ENCODE assay signal across 8 mouse cellular contexts in the genomic region with DNA sequence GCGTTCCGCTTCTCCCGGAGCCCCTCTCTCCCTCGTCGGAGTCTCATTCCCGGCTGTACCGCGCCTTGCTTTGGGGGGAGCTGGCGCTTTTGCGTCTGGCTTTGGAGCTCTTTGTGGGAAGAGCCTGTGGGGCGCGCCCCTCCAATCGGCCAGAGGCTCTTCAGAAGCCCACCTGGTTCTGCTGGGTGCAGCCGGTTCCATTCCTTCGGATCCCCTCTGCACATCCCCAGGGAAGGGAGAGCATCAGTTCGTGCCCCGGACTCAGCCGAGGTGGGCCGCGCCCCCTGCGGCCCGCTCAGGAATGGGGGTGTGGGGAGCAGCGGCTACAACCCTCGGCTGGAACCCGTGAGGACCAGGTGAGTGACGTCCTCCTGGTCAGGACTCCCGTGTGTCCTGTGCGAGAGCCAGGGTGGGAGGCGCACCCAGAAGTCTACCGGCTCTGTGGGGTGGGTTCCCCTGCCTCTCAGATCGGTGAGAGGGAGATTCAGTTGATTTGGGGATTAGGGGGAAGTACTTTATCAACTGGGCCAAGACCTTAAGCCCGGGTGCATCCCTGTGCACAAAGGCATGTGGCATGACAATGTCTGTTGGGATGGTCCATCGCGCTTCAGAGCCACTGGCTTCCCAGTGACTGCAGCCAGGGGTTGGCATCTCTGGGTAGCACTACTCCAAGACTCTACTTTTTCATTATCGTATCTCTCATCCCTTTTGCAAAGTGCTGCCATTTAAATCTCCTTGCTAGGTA. TPM values are rescaled to one million over a fixed set of nuclear protein-coding genes. Genes with fewer than 3 reads are reported as not detected.
A peak's percentile ranks its signal among the peaks of the same experiment; 100 is the strongest.
DNase-seq lines count a peak whose midpoint lies in the region; ATAC-seq and TF ChIP-seq lines count a peak whose summit lies in the region.

No protein-coding gene starts in this region.

- peak overlapping the region; percentile 58 for H3K4me3 ChIP-seq in bone marrow macrophage, adult 2 months (ENCODE audit: insufficient read depth, low read length)
- H3K4me3 ChIP-seq in forebrain, postnatal 0 days (ENCODE audit: low read depth, low read length): peak overlapping the region; percentile 81
- peak overlapping the region; percentile 56 for H3K4me3 ChIP-seq in liver, embryonic 13.5 days (replicated peaks)
- peak overlapping the region; percentile 81 for H3K4me3 ChIP-seq in stomach, embryonic 16.5 days (replicated peaks; ENCODE audit: low read length)

- H3K4me2 ChIP-seq in forebrain, postnatal 0 days (ENCODE audit: low read depth): peak overlapping the region; percentile 75
- peak overlapping the region; percentile 64 for H3K4me2 ChIP-seq in liver, embryonic 13.5 days
- peak overlapping the region; percentile 93 for H3K4me2 ChIP-seq in stomach, embryonic 16.5 days (ENCODE audit: low read depth, low read length)

- no peaks in the 10 kb centered on the region; the same call in 1 of the 2 replicates for H3K27me3 ChIP-seq in forebrain, postnatal 0 days (ENCODE audit: insufficient read depth, low read length)
- peaks cover 48% of the 10 kb centered on the region for H3K27me3 ChIP-seq in liver, embryonic 13.5 days
- no peaks in the 10 kb centered on the region for H3K27me3 ChIP-seq in stomach, embryonic 16.5 days (ENCODE audit: control insufficient read depth, insufficient read depth, low read length)

- 0% methylated on average over 35 of the region's 35 CpGs for WGBS in forebrain, postnatal 0 days
- 1% methylated on average over 35 of the region's 35 CpGs for WGBS in liver, embryonic 13.5 days (ENCODE audit: insufficient replicate concordance)
- under 1% methylated on average over 35 of the region's 35 CpGs for WGBS in stomach, embryonic 16.5 days

- H3K36me3 ChIP-seq in forebrain, postnatal 0 days (ENCODE audit: insufficient read depth): no peaks in the 10 kb centered on the region
- H3K36me3 ChIP-seq in liver, embryonic 13.5 days: no peaks in the 10 kb centered on the region
- H3K36me3 ChIP-seq in stomach, embryonic 16.5 days (ENCODE audit: control insufficient read depth, insufficient read depth, low read length): no peaks in the 10 kb centered on the region

- H3K9ac ChIP-seq in forebrain, postnatal 0 days: peak overlapping the region; percentile 95
- H3K9ac ChIP-seq in liver, embryonic 13.5 days: peak overlapping the region; percentile 22; the same call in 1 of the 2 replicates
- peak overlapping the region; percentile 82 for H3K9ac ChIP-seq in stomach, embryonic 16.5 days (ENCODE audit: low read length)

- no peak overlapping the region for H3K27ac ChIP-seq in bone marrow macrophage, adult 2 months (ENCODE audit: insufficient read depth, low read depth, low read length)
- H3K27ac ChIP-seq in forebrain, postnatal 0 days (ENCODE audit: low read depth, low read length): peak overlapping the region; percentile 83
- no peak overlapping the region for H3K27ac ChIP-seq in liver, embryonic 13.5 days
- peak overlapping the region; percentile 75 for H3K27ac ChIP-seq in stomach, embryonic 16.5 days (ENCODE audit: low read length)

- peaks cover 5% of the 10 kb centered on the region for H3K4me1 ChIP-seq in bone marrow macrophage, adult 2 months (ENCODE audit: control insufficient read depth, insufficient read depth, low read length)
- H3K4me1 ChIP-seq in forebrain, postnatal 0 days (ENCODE audit: insufficient read depth): peaks cover 18% of the 10 kb centered on the region
- H3K4me1 ChIP-seq in liver, embryonic 13.5 days (replicated peaks): peaks cover 10% of the 10 kb centered on the region; the same call in 1 of the 2 replicates
- H3K4me1 ChIP-seq in stomach, embryonic 16.5 days (ENCODE audit: control insufficient read depth, insufficient read depth, low read length): peaks cover 29% of the 10 kb centered on the region

- no peaks in the 10 kb centered on the region for H3K9me3 ChIP-seq in forebrain, postnatal 0 days (ENCODE audit: low read length)
- H3K9me3 ChIP-seq in liver, embryonic 13.5 days (replicated peaks): no peaks in the 10 kb centered on the region
- H3K9me3 ChIP-seq in stomach, embryonic 16.5 days (replicated peaks; ENCODE audit: control insufficient read depth, low read length): no peaks in the 10 kb centered on the region

- TF ChIP-seq POLR2A in bone marrow macrophage, adult 2 months (IDR thresholded peaks at IDR 0.05; ENCODE audit: borderline replicate concordance, low read depth, low read length): no peak

- peak; percentile 10 for DNase-seq in kidney, postnatal 14 days
- DNase-seq in kidney, adult 9 months: no peak
- DNase-seq in forebrain, postnatal 0 days: peak; percentile 75
- no peak for DNase-seq in liver, embryonic 13.5 days
- DNase-seq in right cerebral cortex, postnatal 36 days (ENCODE audit: low spot score in 2 of 2): no peak
- DNase-seq in left cerebral cortex, adult 18-20 months (ENCODE audit: low spot score in 2 of 2): no peak

- no peak for TF ChIP-seq CTCF in bone marrow macrophage, adult 2 months (IDR thresholded peaks at IDR 0.05; ENCODE audit: low read depth, low read length)
- peak; percentile 25; the same call in 1 of the 2 replicates for TF ChIP-seq CTCF in forebrain, postnatal 0 days (IDR thresholded peaks at IDR 0.05; ENCODE audit: low read depth)

- ATAC-seq in forebrain, postnatal 0 days: peak; percentile 62
- peak; percentile 23; the same call in 1 of the 2 replicates for ATAC-seq in liver, embryonic 13.5 days (ENCODE audit: low read depth)
- peak; percentile 44; the same call in 1 of the 2 replicates for ATAC-seq in stomach, embryonic 16.5 days (ENCODE audit: insufficient read depth, low FRiP score)

RNA-seq across cellular contexts. Expression of a gene that starts 13.2 kb away (rescaled TPM):
- polyA plus RNA-seq in bone marrow macrophage, adult 2 months (2012; ENCODE audit: insufficient read depth, insufficient read length, missing spikeins): not detected in 2 replicates
- 40.9 and 51.0 TPM in 2 replicates for total RNA-seq in forebrain, postnatal 0 days (2014; rRNA removed)
- 2.5 and 2.8 TPM in 2 replicates for polyA plus RNA-seq in forebrain, postnatal 0 days (2015; fragmentation: Nextera tagmentation; extraction: Ambion mirVana)
- polyA plus RNA-seq in liver, embryonic 13.5 days (2015; fragmentation: Nextera tagmentation; extraction: Ambion mirVana): 0.07 TPM in 2 replicates
- 1.1 and 1.2 TPM in 2 replicates for polyA plus RNA-seq in stomach, embryonic 16.5 days (2015; fragmentation: Nextera tagmentation; extraction: Ambion mirVana)
- total RNA-seq in left cerebral cortex, adult 18-20 months (2021): 1 to 10 TPM; 6.9 to 9.8 TPM

RNA-seq across cellular contexts. Expression of a gene that starts 45.6 kb away (rescaled TPM):
- 37.5 and 48.6 TPM in 2 replicates for polyA plus RNA-seq in bone marrow macrophage, adult 2 months (2012; ENCODE audit: insufficient read depth, insufficient read length, missing spikeins)
- total RNA-seq in forebrain, postnatal 0 days (2014; rRNA removed): 52.4 and 54.8 TPM in 2 replicates
- polyA plus RNA-seq in forebrain, postnatal 0 days (2015; fragmentation: Nextera tagmentation; extraction: Ambion mirVana): 151 and 152 TPM in 2 replicates
- polyA plus RNA-seq in liver, embryonic 13.5 days (2015; fragmentation: Nextera tagmentation; extraction: Ambion mirVana): 52.0 and 60.1 TPM in 2 replicates
- 87.0 and 87.3 TPM in 2 replicates for polyA plus RNA-seq in stomach, embryonic 16.5 days (2015; fragmentation: Nextera tagmentation; extraction: Ambion mirVana)
- total RNA-seq in left cerebral cortex, adult 18-20 months (2021): 10 to 100 TPM; 52.9 to 64.1 TPM

Comparison
In these comparisons a context has a peak if more than half of its experiments do, and no peak if none do; other contexts are left out.
1. DNase-seq: peak in kidney, postnatal 14 days (single experiment) and forebrain, postnatal 0 days (single experiment); none in kidney, adult 9 months (single experiment), liver, embryonic 13.5 days (single experiment), right cerebral cortex, postnatal 36 days (0 of 2) and left cerebral cortex, adult 18-20 months (0 of 2).
2. H3K27ac ChIP-seq: peak in forebrain, postnatal 0 days (single experiment) and stomach, embryonic 16.5 days (single experiment); none in bone marrow macrophage, adult 2 months (single experiment) and liver, embryonic 13.5 days (single experiment).
3. H3K9ac ChIP-seq: peak in every context shown above with its lines; median percentile 95 in forebrain, postnatal 0 days; 82 in stomach, embryonic 16.5 days; 22 in liver, embryonic 13.5 days.
4. Peak in every context shown above with its lines, with median percentiles within 50 percentile points of each other: H3K4me3 ChIP-seq, ATAC-seq and H3K4me2 ChIP-seq.